Mouse (Mus musculus) forebrain, embryonic 12.5 days (tissue): Measurements from ENCODE around the gene Rpa1. TPM values are rescaled to one million over a fixed set of nuclear protein-coding genes. Genes with fewer than 3 reads are reported as not detected.
A peak's percentile ranks its signal among the peaks of the same experiment; 100 is the strongest.

Experiments used
- ATAC-seq: fragments of 200-750 bp; cut with Nextera tagmentation; 2 replicates; pipeline ENCODE4 v1.8.0; 2017; ENCODE audit warnings: moderate TSS enrichment; ENCODE audit not compliant: low FRiP score
- H3K27ac ChIP-seq: fragments of 300-500 bp; sonication (generic); 2 replicates; pipeline ENCODE4 v1.5.1; 2016; ENCODE audit warnings: mild to moderate bottlenecking
- H3K27me3 ChIP-seq: fragments of 300-500 bp; sonication (generic); 2 replicates; pipeline ENCODE4 v1.6.1; 2016; ENCODE audit warnings: mild to moderate bottlenecking
- H3K36me3 ChIP-seq: fragments of 300-500 bp; sonication (generic); replicated peaks from 2 replicates; pipeline ENCODE4 v1.6.1; 2016; ENCODE audit warnings: mild to moderate bottlenecking
- H3K4me1 ChIP-seq: fragments of 300-500 bp; sonication (generic); 2 replicates; pipeline ENCODE4 v1.6.1; 2016
- H3K4me2 ChIP-seq: fragments of 300-500 bp; sonication (generic); 2 replicates; pipeline ENCODE4 v1.6.1; 2016; ENCODE audit warnings: mild to moderate bottlenecking, moderate library complexity
- H3K4me3 ChIP-seq: fragments of 300-500 bp; sonication (generic); replicated peaks from 2 replicates; pipeline ENCODE4 v1.5.1; 2016; ENCODE audit warnings: mild to moderate bottlenecking
- H3K9ac ChIP-seq: fragments of 300-500 bp; sonication (generic); 2 replicates; pipeline ENCODE4 v1.6.1; 2016; ENCODE audit warnings: mild to moderate bottlenecking
- H3K9me3 ChIP-seq: fragments of 300-500 bp; sonication (generic); 2 replicates; pipeline ENCODE4 v1.6.1; 2016
- WGBS: fragments of 180-500 bp; shearing (Covaris S2); methylation state at CpG from one replicate; pipeline ENCODE4 v1.1.7; 2016; 5-methylcytosine and 5-hydroxymethylcytosine counted together
- polyA plus RNA-seq: library from polyadenylated mRNA; unstranded; fragments of >200 nt; fragmentation: Nextera tagmentation; extraction: Ambion mirVana; gene quantifications from 2 replicates; pipeline ENCODE4 v1.2.1, GENCODE M21; 2016

The Rpa1 gene
- polyA plus RNA-seq, 1 experiment from 2014 or later = 140 TPM

DNA sequence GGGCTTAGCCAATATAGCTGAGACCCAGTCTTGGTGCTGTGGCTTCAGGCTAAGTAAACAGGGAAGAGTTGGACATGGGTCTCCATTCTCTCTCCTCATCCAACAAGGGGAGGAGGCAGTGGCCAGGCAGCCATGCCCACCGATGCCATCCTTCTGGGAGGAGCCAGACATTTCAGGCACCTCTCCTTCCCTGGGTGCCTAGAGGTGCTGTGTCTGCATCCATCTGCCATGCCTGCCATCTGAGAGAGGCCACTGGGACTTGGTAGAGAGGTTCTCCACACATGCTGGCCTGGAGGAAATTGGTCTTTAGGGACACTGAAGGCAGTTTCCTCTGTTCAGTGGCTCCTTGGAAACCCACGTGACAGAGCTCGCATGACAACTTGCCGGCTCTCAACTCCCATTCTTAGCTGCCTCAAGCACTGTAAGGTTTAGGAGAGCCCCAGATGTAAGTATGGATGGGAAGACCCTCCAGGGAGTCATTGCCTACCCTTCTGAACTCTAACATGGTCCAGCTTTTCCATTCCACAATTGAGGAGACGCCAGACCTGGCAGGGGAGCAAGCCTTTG is 67.6 kb downstream of the Rpa1 start:
- no peak overlapping the region for H3K4me3 ChIP-seq
- no peak for ATAC-seq
- peaks cover 47% of the 10 kb centered on the region for H3K27me3 ChIP-seq
- no peaks in the 10 kb centered on the region for H3K9me3 ChIP-seq
- no peak overlapping the region for H3K4me2 ChIP-seq
- H3K27ac ChIP-seq = no peak overlapping the region
- peaks cover 49% of the 10 kb centered on the region for H3K4me1 ChIP-seq
- no peaks in the 10 kb centered on the region for H3K36me3 ChIP-seq
- H3K9ac ChIP-seq = no peak overlapping the region
- 39% methylated on average over 5 of the region's 5 CpGs for WGBS

GRCm38 (mm10) chr11:75280066-75280410 is 68.1 kb downstream of the Rpa1 start:
- ATAC-seq = no peak
- Histone ChIP-seq H3K27ac (no peak overlapping the region), H3K9me3 (no peaks in the 10 kb centered on the region), H3K36me3 (no peaks in the 10 kb centered on the region), H3K4me3 (no peak overlapping the region), H3K4me1 (peaks cover 54% of the 10 kb centered on the region), H3K4me2 (no peak overlapping the region), H3K9ac (no peak overlapping the region), H3K27me3 (peaks cover 43% of the 10 kb centered on the region)
- WGBS = 51% methylated on average over 5 of the region's 5 CpGs

- 0 out of 2 replicates have a peak overlapping the region, but pooled peaks have one; percentile 8 for H3K27ac ChIP-seq
- peak overlapping the region; percentile 47 for H3K4me2 ChIP-seq
- H3K9ac ChIP-seq = peak overlapping the region; percentile 33; the same call in 1 of the 2 replicates
- peaks cover 59% of the 10 kb centered on the region for H3K4me1 ChIP-seq
- no peaks in the 10 kb centered on the region for H3K9me3 ChIP-seq
- H3K4me3 ChIP-seq = peak overlapping the region; percentile 20; the same call in 1 of the 2 replicates
- no peaks in the 10 kb centered on the region for H3K36me3 ChIP-seq
- peaks cover 48% of the 10 kb centered on the region for H3K27me3 ChIP-seq
- WGBS = 2% methylated on average over 16 of the region's 16 CpGs
- no peak; the same call in 1 of the 2 replicates for ATAC-seq
Observed at GRCm38 (mm10) chr11:75279342-75280065, 68.6 kb downstream of the Rpa1 start.

DNA sequence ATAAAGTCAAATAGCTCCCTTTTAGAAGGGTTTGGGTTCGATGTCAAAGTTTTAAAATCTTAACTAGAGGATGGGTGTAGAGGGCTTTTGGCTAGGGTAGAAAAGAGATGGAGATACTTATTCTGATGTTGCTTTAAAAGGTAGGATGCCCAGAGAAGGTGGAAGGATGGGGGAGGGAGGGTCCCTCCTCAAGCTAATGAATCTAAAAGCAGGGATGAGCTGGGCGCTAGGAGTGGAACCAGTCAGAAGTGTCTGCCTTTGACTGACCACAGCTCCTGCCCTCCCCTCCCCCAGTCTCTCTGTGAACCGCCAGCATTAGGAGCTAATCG is 69.1 kb downstream of the Rpa1 start:
- peaks cover 52% of the 10 kb centered on the region for H3K27me3 ChIP-seq
- H3K4me1 ChIP-seq = peaks cover 63% of the 10 kb centered on the region
- peak overlapping the region; percentile 33; the same call in 1 of the 2 replicates for H3K9ac ChIP-seq
- WGBS = 10% methylated on average over 4 of the region's 4 CpGs
- H3K27ac ChIP-seq = 0 out of 2 replicates have a peak overlapping the region, but pooled peaks have one; percentile 8
- H3K36me3 ChIP-seq = no peaks in the 10 kb centered on the region
- ATAC-seq = no peak
- H3K4me3 ChIP-seq = peak overlapping the region; percentile 20; the same call in 1 of the 2 replicates
- H3K4me2 ChIP-seq = peak overlapping the region; percentile 47
- H3K9me3 ChIP-seq = no peaks in the 10 kb centered on the region

- no peak for ATAC-seq
- Histone ChIP-seq H3K27ac (no peak overlapping the region), H3K4me2 (no peak overlapping the region), H3K27me3 (peaks cover 45% of the 10 kb centered on the region), H3K9me3 (no peaks in the 10 kb centered on the region), H3K36me3 (no peaks in the 10 kb centered on the region), H3K4me3 (no peak overlapping the region), H3K4me1 (peaks cover 71% of the 10 kb centered on the region), H3K9ac (no peak overlapping the region)
- 33% methylated on average over 7 of the region's 7 CpGs for WGBS
Observed at GRCm38 (mm10) chr11:75278115-75278514, 70.0 kb downstream of the Rpa1 start.

- Histone ChIP-seq H3K9me3 (no peaks in the 10 kb centered on the region), H3K36me3 (no peaks in the 10 kb centered on the region), H3K27me3 (peaks cover 28% of the 10 kb centered on the region), H3K4me1 (peaks cover 49% of the 10 kb centered on the region), H3K4me2 (no peak overlapping the region), H3K9ac (no peak overlapping the region), H3K4me3 (no peak overlapping the region), H3K27ac (no peak overlapping the region)
- no peak for ATAC-seq
- 38% methylated on average over 6 of the region's 6 CpGs for WGBS
Observed at GRCm38 (mm10) chr11:75275035-75275434, 73.1 kb downstream of the Rpa1 start.

DNA sequence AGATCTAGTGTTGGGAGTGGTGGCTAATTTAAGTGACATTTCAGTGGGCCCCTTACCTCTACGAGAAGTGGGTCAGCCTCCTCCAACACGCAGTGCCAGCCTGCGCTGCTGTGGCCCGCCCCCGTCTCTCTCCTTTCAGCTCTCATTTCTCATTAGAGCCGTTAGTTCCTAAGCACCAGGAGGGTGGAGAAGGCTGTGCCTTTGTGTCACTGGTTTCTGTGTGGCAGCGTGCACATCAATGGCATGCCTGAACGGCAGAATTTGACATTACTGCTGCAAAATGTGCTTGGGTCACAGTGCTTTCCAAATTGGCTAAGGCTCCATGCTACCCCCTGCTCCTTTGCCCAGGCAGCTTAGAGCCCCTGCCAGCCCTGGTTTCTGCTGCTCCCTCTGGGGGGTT is 74.7 kb downstream of the Rpa1 start:
- ATAC-seq = peak; percentile 66; the same call in 1 of the 2 replicates
- 5% methylated on average over 8 of the region's 8 CpGs for WGBS
- Histone ChIP-seq H3K9ac (no peak overlapping the region), H3K36me3 (no peaks in the 10 kb centered on the region), H3K4me2 (peak overlapping the region; percentile 20; the same call in 1 of the 2 replicates), H3K9me3 (no peaks in the 10 kb centered on the region), H3K4me3 (no peak overlapping the region), H3K27ac (peak overlapping the region; percentile 71; the same call in 1 of the 2 replicates), H3K4me1 (peaks cover 33% of the 10 kb centered on the region), H3K27me3 (peaks cover 22% of the 10 kb centered on the region)

GRCm38 (mm10) chr11:75270985-75271434 is 77.1 kb downstream of the Rpa1 start:
- H3K4me2 ChIP-seq = no peak overlapping the region
- H3K27ac ChIP-seq = no peak overlapping the region
- no peaks in the 10 kb centered on the region for H3K9me3 ChIP-seq
- peaks cover 36% of the 10 kb centered on the region for H3K4me1 ChIP-seq
- no peaks in the 10 kb centered on the region for H3K36me3 ChIP-seq
- H3K4me3 ChIP-seq = no peak overlapping the region
- no peak for ATAC-seq
- no peak overlapping the region for H3K9ac ChIP-seq
- peaks cover 22% of the 10 kb centered on the region for H3K27me3 ChIP-seq
- WGBS = 62% methylated on average over 7 of the region's 7 CpGs

DNA sequence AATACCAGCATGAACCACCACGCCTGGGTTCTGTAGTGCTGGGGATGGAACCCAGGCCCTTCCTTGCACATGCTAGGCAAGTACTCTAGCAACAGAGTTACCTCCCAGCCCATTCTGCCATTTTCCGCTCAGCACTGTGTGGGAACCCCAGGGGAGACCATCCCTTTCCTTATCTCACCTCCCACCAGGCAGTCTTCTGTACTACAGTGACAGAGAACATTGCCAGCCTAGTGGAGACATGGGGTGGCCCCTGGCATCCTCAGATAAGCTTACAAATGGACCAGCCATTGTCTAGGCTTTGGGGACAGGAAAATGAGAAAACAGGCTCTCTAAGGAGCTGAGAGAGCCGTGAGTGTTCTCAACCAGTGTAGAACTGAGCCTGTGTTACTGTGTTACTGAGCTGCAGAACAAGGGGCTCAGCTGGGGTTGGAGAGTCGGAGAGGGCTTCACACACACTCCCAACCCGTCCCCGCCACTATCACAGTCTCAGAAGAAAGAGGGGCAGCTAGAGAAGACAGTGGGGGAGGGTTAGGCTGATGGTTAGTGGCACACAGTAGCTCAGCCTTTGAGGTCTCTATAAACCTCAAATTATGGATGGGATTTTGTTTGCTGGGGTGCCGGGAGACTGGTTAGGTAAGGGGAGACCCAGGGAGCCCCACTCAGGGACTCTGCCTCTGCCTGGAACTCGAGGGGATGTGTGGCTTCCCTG is 77.7 kb downstream of the Rpa1 start:
- no peak for ATAC-seq
- Histone ChIP-seq H3K27me3 (peaks cover 25% of the 10 kb centered on the region), H3K9me3 (no peaks in the 10 kb centered on the region), H3K4me3 (no peak overlapping the region), H3K4me2 (no peak overlapping the region), H3K27ac (no peak overlapping the region), H3K36me3 (no peaks in the 10 kb centered on the region), H3K9ac (no peak overlapping the region), H3K4me1 (peaks cover 35% of the 10 kb centered on the region)
- 66% methylated on average over 8 of the region's 8 CpGs for WGBS

DNA sequence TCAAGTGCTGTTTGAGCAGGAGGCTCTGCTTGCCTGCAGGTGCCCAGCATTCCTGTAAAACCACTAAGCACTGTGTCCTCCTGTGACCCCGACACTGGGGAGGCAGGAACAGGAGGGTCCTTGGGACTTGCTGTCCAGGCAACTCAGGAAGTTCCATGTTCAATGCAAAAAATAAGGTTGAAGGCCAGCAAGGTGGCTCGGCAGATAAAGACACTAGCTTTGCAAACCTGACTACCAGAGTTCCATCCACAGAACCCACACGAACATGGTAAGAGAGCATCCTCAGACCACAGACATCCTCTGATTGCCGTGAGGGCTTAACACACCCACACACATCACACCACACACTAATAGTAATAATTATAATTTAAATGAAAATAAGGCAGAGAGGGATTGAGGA is 78.9 kb downstream of the Rpa1 start:
- WGBS = 85% methylated on average over 4 of the region's 4 CpGs
- Histone ChIP-seq H3K4me2 (no peak overlapping the region), H3K27ac (no peak overlapping the region), H3K4me1 (peaks cover 22% of the 10 kb centered on the region), H3K4me3 (no peak overlapping the region), H3K36me3 (no peaks in the 10 kb centered on the region), H3K9ac (no peak overlapping the region), H3K9me3 (no peaks in the 10 kb centered on the region), H3K27me3 (peaks cover 20% of the 10 kb centered on the region; the same call in 1 of the 2 replicates)
- no peak for ATAC-seq

GRCm38 (mm10) chr11:75268492-75268891 is 79.6 kb downstream of the Rpa1 start:
- 84% methylated on average over 5 of the region's 5 CpGs for WGBS
- Histone ChIP-seq H3K27me3 (peaks cover 19% of the 10 kb centered on the region; the same call in 1 of the 2 replicates), H3K9ac (no peak overlapping the region), H3K9me3 (no peaks in the 10 kb centered on the region), H3K4me2 (no peak overlapping the region), H3K4me3 (no peak overlapping the region), H3K36me3 (no peaks in the 10 kb centered on the region), H3K4me1 (peaks cover 24% of the 10 kb centered on the region), H3K27ac (no peak overlapping the region)
- ATAC-seq = no peak

DNA sequence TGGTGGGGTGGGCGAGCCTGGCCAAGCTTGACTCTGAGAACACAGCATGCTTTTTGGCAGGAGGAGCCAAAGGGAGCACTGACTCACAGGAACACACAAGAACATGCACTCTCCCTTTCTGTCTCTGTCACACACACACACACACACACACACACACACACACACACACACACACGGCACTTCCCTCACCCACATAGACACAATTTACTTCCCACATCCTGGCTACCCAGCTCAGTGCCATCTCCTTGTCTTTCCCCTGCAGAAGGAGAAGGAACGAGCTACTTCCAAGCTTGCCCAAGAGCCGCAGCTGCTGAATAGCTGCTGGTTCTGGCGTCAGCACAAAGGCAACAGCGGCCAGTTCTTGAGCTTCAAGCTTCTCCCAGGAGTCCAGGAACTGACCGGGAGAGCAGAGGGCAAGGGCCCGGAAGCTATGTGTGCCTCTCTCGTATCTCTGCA is 80.3 kb downstream of the Rpa1 start:
- no peak for ATAC-seq
- Histone ChIP-seq H3K27ac (no peak overlapping the region), H3K27me3 (peaks cover 22% of the 10 kb centered on the region; the same call in 1 of the 2 replicates), H3K4me3 (no peak overlapping the region), H3K4me1 (peaks cover 25% of the 10 kb centered on the region), H3K4me2 (no peak overlapping the region), H3K36me3 (no peaks in the 10 kb centered on the region), H3K9me3 (no peaks in the 10 kb centered on the region), H3K9ac (no peak overlapping the region)
- 63% methylated on average over 9 of the region's 9 CpGs for WGBS
